Mouse (Mus musculus) leukemia stem cell, adult 10-12 weeks (primary cell): ENCODE measurements around the gene Tnp1. TPM values are rescaled to one million over a fixed set of nuclear protein-coding genes. Genes with fewer than 3 reads are reported as not detected.

Experiments used
- polyA plus RNA-seq: library from polyadenylated mRNA; stranded (reverse); fragments of >175 nt; gene quantifications from 2 replicates; pipeline ENCODE4 v1.2.3, GENCODE M21; 2012; ENCODE audit warnings: low replicate concordance

Tnp1 gene
- polyA plus RNA-seq: not detected in 2 replicates

GRCm38 (mm10) chr1:73015731-73016130 lies at the start of gene Tnp1:
Gene Tnp1, minus strand, starts transcription at chr1:73015909.

Other genes with a start within 250 kb of the Tnp1 start
- 0.23 and 1.1 TPM in 2 replicates for gene Igfbp2, start 191.4 kb downstream of the Tnp1 start, polyA plus RNA-seq
- gene Igfbp5, start 141.0 kb downstream of the Tnp1 start, polyA plus RNA-seq: 0.07 and 1.3 TPM in 2 replicates